9 mouse cellular contexts compared by ENCODE assay signal in genomic region chr3:89911207-89911606, GRCm38 (mm10). TPM values are rescaled to one million over a fixed set of nuclear protein-coding genes. Genes with fewer than 3 reads are reported as not detected.
DNase-seq lines count a peak whose midpoint lies in the region; ATAC-seq and TF ChIP-seq lines count a peak whose summit lies in the region.
"Had no signal": no experiment of that assay in that cellular context is flagged by ENCODE, and none has a peak within 500 bp of the region (broad histone marks: within the 10 kb centered on the region; RNA-seq: fewer than 3 reads in every experiment).

No protein-coding gene starts in this region.

- ATAC-seq in frontal cortex, adult (ENCODE audit: low TSS enrichment): no peak
- no peak for ATAC-seq in lung, postnatal 0 days

- no peaks in the 10 kb centered on the region for H3K9me3 ChIP-seq in lung, postnatal 0 days (ENCODE audit: low read length)

- TF ChIP-seq POLR2A in lung, adult 2 months (IDR thresholded peaks at IDR 0.05; ENCODE audit: borderline replicate concordance, extremely low read depth, low read depth, low read length): no peak

- H3K9ac ChIP-seq in lung, postnatal 0 days (replicated peaks; ENCODE audit: low read depth): no peak overlapping the region

- H3K27ac ChIP-seq in lung, postnatal 0 days (ENCODE audit: low read length): peak overlapping the region; percentile 43

- H3K4me2 ChIP-seq in lung, postnatal 0 days (replicated peaks; ENCODE audit: low read depth, low read length): peak overlapping the region; percentile 83

- DNase-seq in frontal cortex, postnatal 10 days (ENCODE audit: low spot score in 2 of 2): peak; percentile 31 to 58
- DNase-seq in lung, adult 18-20 months: peak; percentile 67 to 68
- no peak for DNase-seq in lung, adult 2 months
- DNase-seq in lung, postnatal 0 days (ENCODE audit: low spot score): peak; percentile 68
- DNase-seq in spleen, postnatal 4 days (ENCODE audit: low spot score in 2 of 2): peak; percentile 47 to 76
- no peak for DNase-seq in adrenal gland, adult (ENCODE audit: inconsistent age in 2 of 2, low spot score in 1 of 2)
- no peak for DNase-seq in urinary bladder, adult 2 months (ENCODE audit: low spot score)
- DNase-seq: gastrocnemius, postnatal 10 days had no signal

- no peak for TF ChIP-seq CTCF in lung, adult 2 months (IDR thresholded peaks at IDR 0.05; ENCODE audit: insufficient read depth, low read length)
- no peak for TF ChIP-seq CTCF in lung, postnatal 0 days (IDR thresholded peaks at IDR 0.05)

- H3K36me3 ChIP-seq in lung, postnatal 0 days (ENCODE audit: insufficient read depth, low read length): no peaks in the 10 kb centered on the region

- WGBS in lung, adult 2 months: 63% methylated on average over 3 of the region's 3 CpGs
- WGBS in lung, postnatal 0 days: 48% methylated on average over 3 of the region's 3 CpGs

- H3K4me1 ChIP-seq in lung, adult 2 months (ENCODE audit: control insufficient read depth, insufficient read depth, low read length): peaks cover 8% of the 10 kb centered on the region; the same call in 1 of the 2 replicates
- H3K4me1 ChIP-seq in lung, postnatal 0 days (ENCODE audit: insufficient read depth, low read depth, low read length): peaks cover 11% of the 10 kb centered on the region; the same call in 1 of the 2 replicates

- no peaks in the 10 kb centered on the region for H3K27me3 ChIP-seq in lung, postnatal 0 days (replicated peaks; ENCODE audit: insufficient read depth, low read length)

- no peak overlapping the region for H3K4me3 ChIP-seq in lung, adult 2 months (replicated peaks; ENCODE audit: extremely low read depth, low read depth, low read length)
- H3K4me3 ChIP-seq in lung, postnatal 0 days (ENCODE audit: low read depth, low read length): peak overlapping the region; percentile 54; the same call in 1 of the 2 replicates

- TF ChIP-seq EP300 in lung, postnatal 0 days (IDR thresholded peaks at IDR 0.05): no peak

RNA-seq across cellular contexts. Expression of gene Il6ra, which starts 1.8 kb away (rescaled TPM):
- polyA plus RNA-seq in lung, adult 2 months (2012; rRNA removed): 19.8 and 22.6 TPM in 2 replicates
- 15.7 and 17.9 TPM in 2 replicates for polyA plus RNA-seq in lung, postnatal 0 days (2015; fragmentation: Nextera tagmentation; extraction: Ambion mirVana)
- 5.3 and 7.9 TPM in 2 replicates for polyA plus RNA-seq in urinary bladder, adult 2 months (2012; rRNA removed)

RNA-seq across cellular contexts. Expression of gene Atp8b2, which starts 52.1 kb away (rescaled TPM):
- polyA plus RNA-seq in lung, adult 2 months (2012; rRNA removed): 31.9 and 52.7 TPM in 2 replicates
- polyA plus RNA-seq in lung, postnatal 0 days (2015; fragmentation: Nextera tagmentation; extraction: Ambion mirVana): 7.1 and 7.4 TPM in 2 replicates
- 32.0 and 35.8 TPM in 2 replicates for polyA plus RNA-seq in urinary bladder, adult 2 months (2012; rRNA removed)

Comparison
In these comparisons a context has a peak if more than half of its experiments do, and no peak if none do; other contexts are left out.
1. DNase-seq: peak in frontal cortex, postnatal 10 days (2 of 2), lung, adult 18-20 months (2 of 2), lung, postnatal 0 days (single experiment) and spleen, postnatal 4 days (2 of 2); none in lung, adult 2 months (single experiment), adrenal gland, adult (0 of 2) and urinary bladder, adult 2 months (single experiment).